Mouse (Mus musculus): Measurements from ENCODE around the gene Mllt3. TPM values are rescaled to one million over a fixed set of nuclear protein-coding genes. Genes with fewer than 3 reads are reported as not detected.
A peak's percentile ranks its signal among the peaks of the same experiment; 100 is the strongest.

Gene Mllt3
- polyA plus RNA-seq, 1 experiment from 2014 or later: 89.3 TPM

- Histone ChIP-seq H3K9me3 (no peaks in the 10 kb centered on the region), H3K4me1 (peaks cover 11% of the 10 kb centered on the region), H3K27me3 (no peaks in the 10 kb centered on the region), H3K9ac (no peak overlapping the region), H3K36me3 (no peaks in the 10 kb centered on the region), H3K4me2 (no peak overlapping the region), H3K27ac (no peak overlapping the region), H3K4me3 (no peak overlapping the region)
- no peak for ATAC-seq (ENCODE audit: insufficient number of reproducible peaks, insufficient read depth, low FRiP score, low TSS enrichment, low read depth)
- 58% methylated on average over 8 of the region's 8 CpGs for WGBS
Observed at GRCm38 (mm10) chr4:87942921-87943403, 90.2 kb downstream of the Mllt3 start.

GRCm38 (mm10) chr4:87939474-87940154, 93.5 kb downstream of the Mllt3 start:
- no peaks in the 10 kb centered on the region for H3K27me3 ChIP-seq
- no peak overlapping the region for H3K4me3 ChIP-seq
- no peak for ATAC-seq (ENCODE audit: insufficient number of reproducible peaks, insufficient read depth, low FRiP score, low TSS enrichment, low read depth)
- no peaks in the 10 kb centered on the region for H3K9me3 ChIP-seq
- no peak overlapping the region for H3K27ac ChIP-seq
- peaks cover 19% of the 10 kb centered on the region for H3K4me1 ChIP-seq
- H3K36me3 ChIP-seq: no peaks in the 10 kb centered on the region
- H3K9ac ChIP-seq: no peak overlapping the region
- no peak overlapping the region for H3K4me2 ChIP-seq
- WGBS: 89% methylated on average over 7 of the region's 7 CpGs

- Histone ChIP-seq H3K27ac (no peak overlapping the region), H3K4me1 (peaks cover 24% of the 10 kb centered on the region), H3K4me3 (no peak overlapping the region), H3K36me3 (no peaks in the 10 kb centered on the region), H3K9ac (no peak overlapping the region), H3K4me2 (no peak overlapping the region), H3K9me3 (no peaks in the 10 kb centered on the region), H3K27me3 (no peaks in the 10 kb centered on the region)
- ATAC-seq (ENCODE audit: insufficient number of reproducible peaks, insufficient read depth, low FRiP score, low TSS enrichment, low read depth): no peak
- WGBS: 68% methylated on average over 2 of the region's 2 CpGs
Observed at GRCm38 (mm10) chr4:87936326-87936725, 96.8 kb downstream of the Mllt3 start.

- Histone ChIP-seq H3K27me3 (no peaks in the 10 kb centered on the region), H3K4me1 (peaks cover 36% of the 10 kb centered on the region), H3K9me3 (no peaks in the 10 kb centered on the region), H3K27ac (0 out of 2 replicates have a peak overlapping the region, but pooled peaks have one; percentile 58), H3K4me2 (peak overlapping the region; percentile 4; the same call in 1 of the 2 replicates), H3K9ac (no peak overlapping the region), H3K36me3 (no peaks in the 10 kb centered on the region), H3K4me3 (no peak overlapping the region)
- 60% methylated on average over 4 of the region's 4 CpGs for WGBS
- no peak for ATAC-seq (ENCODE audit: insufficient number of reproducible peaks, insufficient read depth, low FRiP score, low TSS enrichment, low read depth)
Observed at GRCm38 (mm10) chr4:87933701-87934337, 99.3 kb downstream of the Mllt3 start.

- ATAC-seq (ENCODE audit: insufficient number of reproducible peaks, insufficient read depth, low FRiP score, low TSS enrichment, low read depth): no peak
- Histone ChIP-seq H3K36me3 (peaks cover 4% of the 10 kb centered on the region; the same call in 1 of the 2 replicates), H3K4me3 (no peak overlapping the region), H3K4me2 (no peak overlapping the region), H3K27ac (no peak overlapping the region), H3K9me3 (no peaks in the 10 kb centered on the region), H3K4me1 (peaks cover 52% of the 10 kb centered on the region), H3K9ac (no peak overlapping the region), H3K27me3 (no peaks in the 10 kb centered on the region)
- WGBS: 84% methylated on average over 8 of the region's 8 CpGs
Observed at GRCm38 (mm10) chr4:87930356-87931245, 102.6 kb downstream of the Mllt3 start.

GRCm38 (mm10) chr4:87928603-87929199, 104.5 kb downstream of the Mllt3 start:
- Histone ChIP-seq H3K4me1 (peaks cover 34% of the 10 kb centered on the region), H3K9ac (no peak overlapping the region), H3K4me3 (no peak overlapping the region), H3K27ac (peak overlapping the region; percentile 80), H3K27me3 (no peaks in the 10 kb centered on the region), H3K9me3 (no peaks in the 10 kb centered on the region), H3K4me2 (no peak overlapping the region), H3K36me3 (peaks cover 4% of the 10 kb centered on the region; the same call in 1 of the 2 replicates)
- 24% methylated on average over 3 of the region's 3 CpGs for WGBS
- ATAC-seq (ENCODE audit: insufficient number of reproducible peaks, insufficient read depth, low FRiP score, low TSS enrichment, low read depth): 0 out of 2 replicates have a peak, but pooled peaks have one; percentile 23

GRCm38 (mm10) chr4:87927354-87927753, 105.8 kb downstream of the Mllt3 start:
- H3K36me3 ChIP-seq: peaks cover 4% of the 10 kb centered on the region; the same call in 1 of the 2 replicates
- no peak for ATAC-seq (ENCODE audit: insufficient number of reproducible peaks, insufficient read depth, low FRiP score, low TSS enrichment, low read depth)
- H3K27ac ChIP-seq: peak overlapping the region; percentile 55; the same call in 1 of the 2 replicates
- H3K9ac ChIP-seq: no peak overlapping the region
- WGBS: 20% methylated on average over 10 of the region's 10 CpGs
- no peak overlapping the region for H3K4me3 ChIP-seq
- H3K27me3 ChIP-seq: no peaks in the 10 kb centered on the region
- H3K4me2 ChIP-seq: no peak overlapping the region
- H3K4me1 ChIP-seq: peaks cover 37% of the 10 kb centered on the region
- no peaks in the 10 kb centered on the region for H3K9me3 ChIP-seq

- no peaks in the 10 kb centered on the region for H3K27me3 ChIP-seq
- H3K9ac ChIP-seq: no peak overlapping the region
- no peaks in the 10 kb centered on the region for H3K36me3 ChIP-seq
- no peak overlapping the region for H3K4me2 ChIP-seq
- H3K27ac ChIP-seq: no peak overlapping the region
- peaks cover 31% of the 10 kb centered on the region for H3K4me1 ChIP-seq
- H3K9me3 ChIP-seq: no peaks in the 10 kb centered on the region
- WGBS: 64% methylated on average over 8 of the region's 8 CpGs
- ATAC-seq (ENCODE audit: insufficient number of reproducible peaks, insufficient read depth, low FRiP score, low TSS enrichment, low read depth): no peak
- H3K4me3 ChIP-seq: no peak overlapping the region
Observed at GRCm38 (mm10) chr4:87920664-87921063, 112.5 kb downstream of the Mllt3 start.

- no peaks in the 10 kb centered on the region for H3K36me3 ChIP-seq
- no peak overlapping the region for H3K27ac ChIP-seq
- WGBS: 71% methylated on average over 6 of the region's 6 CpGs
- H3K4me3 ChIP-seq: no peak overlapping the region
- no peak overlapping the region for H3K4me2 ChIP-seq
- ATAC-seq (ENCODE audit: insufficient number of reproducible peaks, insufficient read depth, low FRiP score, low TSS enrichment, low read depth): no peak
- H3K9me3 ChIP-seq: no peaks in the 10 kb centered on the region
- H3K9ac ChIP-seq: no peak overlapping the region
- no peaks in the 10 kb centered on the region for H3K27me3 ChIP-seq
- H3K4me1 ChIP-seq: peaks cover 41% of the 10 kb centered on the region
Observed at GRCm38 (mm10) chr4:87911172-87911994, 121.8 kb downstream of the Mllt3 start.

GRCm38 (mm10) chr4:87905149-87905771, 127.9 kb downstream of the Mllt3 start:
- H3K4me3 ChIP-seq: no peak overlapping the region
- H3K4me1 ChIP-seq: peaks cover 18% of the 10 kb centered on the region
- no peak for ATAC-seq (ENCODE audit: insufficient number of reproducible peaks, insufficient read depth, low FRiP score, low TSS enrichment, low read depth)
- no peak overlapping the region for H3K27ac ChIP-seq
- no peaks in the 10 kb centered on the region for H3K36me3 ChIP-seq
- no peaks in the 10 kb centered on the region for H3K9me3 ChIP-seq
- H3K27me3 ChIP-seq: no peaks in the 10 kb centered on the region
- WGBS: 75% methylated on average over 6 of the region's 6 CpGs
- H3K4me2 ChIP-seq: no peak overlapping the region
- no peak overlapping the region for H3K9ac ChIP-seq

Measured in embryonic facial prominence, embryonic 13.5 days (tissue).